Mouse (Mus musculus) intestine, embryonic 14.5 days (tissue): ENCODE data around the gene Ano1. TPM values are rescaled to one million over a fixed set of nuclear protein-coding genes. Genes with fewer than 3 reads are reported as not detected.

ENCODE experiments used
- ATAC-seq: fragments of 200-750 bp; cut with Nextera tagmentation; replicated peaks from 2 replicates; pipeline ENCODE4 v1.8.0; 2017; ENCODE audit warnings: low read depth, moderate number of reproducible peaks, moderate TSS enrichment, moderate library complexity; ENCODE audit not compliant: low FRiP score, low TSS enrichment
- DNase-seq: peaks from one replicate; pipeline ENCODE4 v3.0.0-alpha.2; 2018; ENCODE audit warnings: low spot score
- H3K27ac ChIP-seq: fragments of 300-500 bp; sonication (generic); 2 replicates; pipeline ENCODE4 v1.5.1; 2014; ENCODE audit warnings: low read depth, mild to moderate bottlenecking, control low read depth
- H3K27me3 ChIP-seq: fragments of 300-500 bp; sonication (generic); replicated peaks from 2 replicates; pipeline ENCODE4 v1.6.1; 2014; ENCODE audit warnings: low read length, control low read depth; ENCODE audit not compliant: control insufficient read depth, insufficient read depth
- H3K36me3 ChIP-seq: fragments of 300-500 bp; sonication (generic); 2 replicates; pipeline ENCODE4 v1.6.1; 2014; ENCODE audit warnings: low read length, control low read depth; ENCODE audit not compliant: control insufficient read depth, insufficient read depth
- H3K4me1 ChIP-seq: fragments of 300-500 bp; sonication (generic); replicated peaks from 2 replicates; pipeline ENCODE4 v1.6.1; 2014; ENCODE audit warnings: low read length, control low read depth, mixed read lengths; ENCODE audit not compliant: control insufficient read depth, insufficient read depth
- H3K4me2 ChIP-seq: fragments of 300-500 bp; sonication (generic); 2 replicates; pipeline ENCODE4 v1.6.1; 2014; ENCODE audit warnings: low read length
- H3K4me3 ChIP-seq: fragments of 300-500 bp; sonication (generic); 2 replicates; pipeline ENCODE4 v1.5.1; 2014; ENCODE audit warnings: low read depth, low read length, control low read depth, mixed read lengths
- H3K9ac ChIP-seq: fragments of 300-500 bp; sonication (generic); 2 replicates; pipeline ENCODE4 v1.6.1; 2014; ENCODE audit warnings: mild to moderate bottlenecking, low read length
- H3K9me3 ChIP-seq: fragments of 300-500 bp; sonication (generic); 2 replicates; pipeline ENCODE4 v1.6.1; 2016; ENCODE audit warnings: low read length, control low read depth; ENCODE audit not compliant: control insufficient read depth
- WGBS: fragments of 180-500 bp; shearing (Covaris S2); extraction: QIAGEN DNeasy Blood & Tissue Kit; methylation state at CpG from one replicate; pipeline ENCODE4 v1.1.7; 2014; 5-methylcytosine and 5-hydroxymethylcytosine counted together
- polyA plus RNA-seq: library from polyadenylated mRNA; unstranded; fragments of >200 nt; fragmentation: Nextera tagmentation; extraction: Ambion mirVana; gene quantifications from 2 replicates; pipeline ENCODE4 v1.2.1, GENCODE M21; 2014

Ano1 gene
- polyA plus RNA-seq, 1 experiment from 2014 or later: 39.1 TPM

- peak overlapping the region; percentile 69 for H3K4me2 ChIP-seq
- no peak overlapping the region for H3K27ac ChIP-seq
- 0 out of 2 replicates have a peak, but pooled peaks cover 2% of the 10 kb centered on the region for H3K27me3 ChIP-seq
- DNase-seq (no peak), ATAC-seq (no peak)
- H3K9me3 ChIP-seq: no peaks in the 10 kb centered on the region
- H3K36me3 ChIP-seq: peaks cover 40% of the 10 kb centered on the region
- peak overlapping the region; percentile 92 for H3K9ac ChIP-seq
- H3K4me3 ChIP-seq: no peak overlapping the region
- H3K4me1 ChIP-seq: peaks cover 12% of the 10 kb centered on the region
- 86% methylated on average over 8 of the region's 8 CpGs for WGBS
Observed at GRCm38 (mm10) chr7:144552274-144552673, 199.5 kb downstream of the Ano1 start.

GRCm38 (mm10) chr7:144550811-144551210, 201.0 kb downstream of the Ano1 start:
- whole genome bisulfite sequencing: 67% methylated on average over 1 of the region's 1 CpGs
- Histone ChIP-seq H3K4me3 (no peak overlapping the region), H3K27ac (no peak overlapping the region), H3K9ac (no peak overlapping the region), H3K4me2 (no peak overlapping the region), H3K36me3 (peaks cover 47% of the 10 kb centered on the region), H3K9me3 (no peaks in the 10 kb centered on the region), H3K27me3 (0 out of 2 replicates have a peak, but pooled peaks cover 2% of the 10 kb centered on the region), H3K4me1 (peaks cover 12% of the 10 kb centered on the region)
- DNase-seq (no peak), ATAC-seq (no peak)

GRCm38 (mm10) chr7:144549904-144550566, 201.7 kb downstream of the Ano1 start:
- Histone ChIP-seq H3K27ac (no peak overlapping the region), H3K4me3 (no peak overlapping the region), H3K4me1 (peaks cover 12% of the 10 kb centered on the region), H3K36me3 (peaks cover 47% of the 10 kb centered on the region), H3K9ac (no peak overlapping the region), H3K27me3 (no peaks in the 10 kb centered on the region), H3K4me2 (no peak overlapping the region), H3K9me3 (no peaks in the 10 kb centered on the region)
- ATAC-seq (no peak), DNase-seq (no peak)
- 98% methylated on average over 2 of the region's 2 CpGs for WGBS

GRCm38 (mm10) chr7:144545231-144545630, 206.5 kb downstream of the Ano1 start:
- H3K4me3 ChIP-seq: no peak overlapping the region
- DNase-seq (no peak), ATAC-seq (no peak)
- no peak overlapping the region for H3K4me2 ChIP-seq
- no peak overlapping the region for H3K9ac ChIP-seq
- H3K27me3 ChIP-seq: no peaks in the 10 kb centered on the region
- H3K27ac ChIP-seq: no peak overlapping the region
- H3K36me3 ChIP-seq: peaks cover 30% of the 10 kb centered on the region
- H3K4me1 ChIP-seq: no peaks in the 10 kb centered on the region
- WGBS: 90% methylated on average over 3 of the region's 3 CpGs
- H3K9me3 ChIP-seq: no peaks in the 10 kb centered on the region

- Histone ChIP-seq H3K9ac (no peak overlapping the region), H3K4me1 (no peaks in the 10 kb centered on the region), H3K27ac (no peak overlapping the region), H3K4me2 (no peak overlapping the region), H3K9me3 (no peaks in the 10 kb centered on the region), H3K36me3 (peaks cover 9% of the 10 kb centered on the region), H3K4me3 (no peak overlapping the region), H3K27me3 (no peaks in the 10 kb centered on the region)
- DNase-seq (no peak), ATAC-seq (no peak)
- WGBS: 95% methylated on average over 5 of the region's 5 CpGs
Observed at GRCm38 (mm10) chr7:144541351-144541750, 210.4 kb downstream of the Ano1 start.

GRCm38 (mm10) chr7:144539146-144539545, 212.6 kb downstream of the Ano1 start:
- H3K4me3 ChIP-seq: no peak overlapping the region
- WGBS: 68% methylated on average over 2 of the region's 2 CpGs
- ATAC-seq: no peak
- H3K4me2 ChIP-seq: no peak overlapping the region
- H3K36me3 ChIP-seq: peaks cover 9% of the 10 kb centered on the region
- no peak overlapping the region for H3K9ac ChIP-seq
- no peak overlapping the region for H3K27ac ChIP-seq
- no peaks in the 10 kb centered on the region for H3K27me3 ChIP-seq
- H3K9me3 ChIP-seq: no peaks in the 10 kb centered on the region
- DNase-seq: no peak
- no peaks in the 10 kb centered on the region for H3K4me1 ChIP-seq

Other genes starting within 250 kb of the Ano1 start
- 33.1 and 35.5 TPM in 2 replicates for gene Ppfia1, start 198.2 kb downstream of the Ano1 start, polyA plus RNA-seq
- 12.8 and 13.3 TPM in 2 replicates for gene Fadd, start 169.5 kb downstream of the Ano1 start, polyA plus RNA-seq
- not detected in 2 replicates for gene Fgf3, start 86.1 kb upstream of the Ano1 start, polyA plus RNA-seq
- gene Fgf4, start 95.4 kb upstream of the Ano1 start, polyA plus RNA-seq: not detected in 2 replicates
- gene Fgf15, start 144.6 kb upstream of the Ano1 start, polyA plus RNA-seq: not detected in 2 replicates
- gene LTO1, start 163.1 kb upstream of the Ano1 start, polyA plus RNA-seq: 19.0 and 19.1 TPM in 2 replicates
- gene Ccnd1, start 188.0 kb upstream of the Ano1 start, polyA plus RNA-seq: 83.8 and 94.8 TPM in 2 replicates